Mouse (Mus musculus) leukemia stem cell, adult 10-12 weeks (primary cell): Measurements from ENCODE around the gene Npl. TPM values are rescaled to one million over a fixed set of nuclear protein-coding genes. Genes with fewer than 3 reads are reported as not detected.

Source experiments
- polyA plus RNA-seq: library from polyadenylated mRNA; stranded (reverse); fragments of >175 nt; gene quantifications from 2 replicates; pipeline ENCODE4 v1.2.3, GENCODE M21; 2012; ENCODE audit warnings: low replicate concordance

Gene Npl
- polyA plus RNA-seq, result 0.10 and 0.68 TPM in 2 replicates

GRCm38 (mm10) chr1:153549536-153550199, at the start of gene Npl:
TSS of gene Npl (minus strand) at chr1:153550045.

GRCm38 (mm10) chr1:153487500-153487879, 62.4 kb downstream of the Npl start, which contains the start of gene Dhx9:
TSS of gene Dhx9 (minus strand) at chr1:153487660.

Other genes with a start within 250 kb of the Npl start
- 1.3 and 2.3 TPM in 2 replicates for gene Lamc1, start 217.3 kb downstream of the Npl start, polyA plus RNA-seq
- gene Shcbp1l, start 124.9 kb downstream of the Npl start, polyA plus RNA-seq, result 2.3 and 2.9 TPM in 2 replicates
- 3.8 and 12.4 TPM in 2 replicates for gene Dhx9, start 62.4 kb downstream of the Npl start, polyA plus RNA-seq
- 0.07 TPM in 1 of 2 replicates, not detected in the other for gene Rgs8, start 103.0 kb upstream of the Npl start, polyA plus RNA-seq
- 0.38 and 0.71 TPM in 2 replicates for gene Rgs16, start 190.3 kb upstream of the Npl start, polyA plus RNA-seq
- 4.0 and 5.0 TPM in 2 replicates for gene Rnasel, start 199.4 kb upstream of the Npl start, polyA plus RNA-seq